Mouse (Mus musculus): Measurements from ENCODE around the gene Zc3h12a.

Gene Zc3h12a

GRCm38 (mm10) chr4:125144627-125145026, 17.0 kb upstream of the Zc3h12a start:
- DNase-seq (ENCODE audit: low spot score in 2 of 2), result no peak

GRCm38 (mm10) chr4:125144211-125144610, 16.6 kb upstream of the Zc3h12a start:
- DNase-seq (ENCODE audit: low spot score in 2 of 2), result no peak

- no peak for DNase-seq (ENCODE audit: low spot score in 2 of 2)
Measured at GRCm38 (mm10) chr4:125138321-125138720, 10.7 kb upstream of the Zc3h12a start.

- DNase-seq (ENCODE audit: low spot score in 2 of 2), result no peak
Measured at GRCm38 (mm10) chr4:125136303-125136888, 8.8 kb upstream of the Zc3h12a start.

- DNase-seq (ENCODE audit: low spot score in 2 of 2), result no peak
Measured at GRCm38 (mm10) chr4:125135076-125135855, 7.6 kb upstream of the Zc3h12a start.

- no peak for DNase-seq (ENCODE audit: low spot score in 2 of 2)
Measured at GRCm38 (mm10) chr4:125134631-125135030, 7.0 kb upstream of the Zc3h12a start.

GRCm38 (mm10) chr4:125134192-125134591, 6.6 kb upstream of the Zc3h12a start:
- no peak for DNase-seq (ENCODE audit: low spot score in 2 of 2)

GRCm38 (mm10) chr4:125132394-125132793, 4.8 kb upstream of the Zc3h12a start:
- peak; percentile 53 to 78 for DNase-seq (ENCODE audit: low spot score in 2 of 2)

GRCm38 (mm10) chr4:125131493-125131892, 3.9 kb upstream of the Zc3h12a start:
- no peak for DNase-seq (ENCODE audit: low spot score in 2 of 2)

- DNase-seq (ENCODE audit: low spot score in 2 of 2), result no peak
Measured at GRCm38 (mm10) chr4:125126761-125127160, 879 bp downstream of the Zc3h12a start.

- no peak for DNase-seq (ENCODE audit: low spot score in 2 of 2)
Measured at GRCm38 (mm10) chr4:125126186-125126585, 1.5 kb downstream of the Zc3h12a start.

- no peak for DNase-seq (ENCODE audit: low spot score in 2 of 2)
Measured at GRCm38 (mm10) chr4:125125361-125125921, 2.2 kb downstream of the Zc3h12a start.

GRCm38 (mm10) chr4:125124424-125125209, 3.0 kb downstream of the Zc3h12a start:
- DNase-seq (ENCODE audit: low spot score in 2 of 2), result peak; percentile 63

GRCm38 (mm10) chr4:125123279-125123671, 4.4 kb downstream of the Zc3h12a start:
- no peak for DNase-seq (ENCODE audit: low spot score in 2 of 2)

- no peak for DNase-seq (ENCODE audit: low spot score in 2 of 2)
Measured at GRCm38 (mm10) chr4:125122431-125123278, 5.0 kb downstream of the Zc3h12a start.

- DNase-seq (ENCODE audit: low spot score in 2 of 2), result no peak
Measured at GRCm38 (mm10) chr4:125119721-125120120, 7.9 kb downstream of the Zc3h12a start.

- DNase-seq (ENCODE audit: low spot score in 2 of 2), result no peak
Measured at GRCm38 (mm10) chr4:125119070-125119469, 8.6 kb downstream of the Zc3h12a start.

GRCm38 (mm10) chr4:125117902-125118320, 9.7 kb downstream of the Zc3h12a start:
- DNase-seq (ENCODE audit: low spot score in 2 of 2), result peak; percentile 56 to 71

- DNase-seq (ENCODE audit: low spot score in 2 of 2), result no peak
Measured at GRCm38 (mm10) chr4:125116929-125117328, 10.7 kb downstream of the Zc3h12a start.

GRCm38 (mm10) chr4:125116090-125116861, 11.4 kb downstream of the Zc3h12a start:
- no peak for DNase-seq (ENCODE audit: low spot score in 2 of 2)

- no peak for DNase-seq (ENCODE audit: low spot score in 2 of 2)
Measured at GRCm38 (mm10) chr4:125115710-125116089, 11.9 kb downstream of the Zc3h12a start.

Measured in thymus, postnatal 10 days (tissue).